Mouse (Mus musculus): Measurements from ENCODE around the gene Cops4. TPM values are rescaled to one million over a fixed set of nuclear protein-coding genes. Genes with fewer than 3 reads are reported as not detected.

Gene Cops4
- 76.6 and 83.9 TPM in 2 replicates for polyA plus RNA-seq (2012; rRNA removed)

DNA sequence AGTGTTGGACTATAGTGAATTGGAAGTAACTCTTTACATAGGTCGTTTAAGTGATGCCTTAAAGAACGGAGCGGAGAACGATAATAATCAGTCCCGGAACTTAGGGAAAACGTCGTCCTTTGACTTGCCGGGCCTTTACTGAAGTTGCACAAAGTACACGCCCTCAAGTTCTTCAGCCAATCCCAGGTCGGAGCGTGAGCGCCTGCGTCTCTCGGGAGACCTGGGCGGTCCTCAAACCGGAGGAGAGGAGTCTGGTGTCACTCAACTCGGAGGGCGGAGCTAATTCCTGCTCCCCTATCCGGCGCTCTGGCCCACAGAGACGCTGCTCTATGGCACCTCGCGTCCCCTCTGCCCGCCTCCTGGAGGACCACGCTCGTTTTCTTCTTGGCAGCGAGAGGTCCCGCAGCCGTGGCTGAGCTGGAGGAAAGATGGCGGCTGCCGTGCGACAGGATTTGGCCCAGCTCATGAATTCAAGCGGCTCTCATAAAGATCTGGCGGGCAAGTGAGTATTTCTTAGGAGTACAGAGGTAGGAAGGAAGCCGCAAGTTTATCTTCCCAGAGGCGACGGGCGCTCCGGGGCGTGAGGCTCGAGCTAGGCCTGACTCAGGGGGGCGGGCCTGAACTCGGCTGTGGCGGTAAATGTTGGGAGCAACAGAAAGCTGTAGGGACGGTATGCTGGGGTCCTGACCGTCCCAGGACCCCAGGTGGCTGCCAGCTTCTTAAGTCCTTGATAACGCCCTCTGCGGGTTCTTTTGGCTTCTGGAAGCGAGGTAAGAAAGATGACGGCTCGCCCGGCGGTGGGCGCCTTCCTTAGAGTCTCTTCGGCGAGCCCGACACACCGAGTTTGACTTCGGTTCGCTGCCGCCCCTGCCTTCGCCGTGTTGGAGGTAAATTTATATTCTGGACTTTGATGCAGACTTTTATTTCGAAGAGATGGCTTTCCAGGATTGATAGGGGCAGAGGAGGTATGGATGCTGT, at the start of gene Cops4:
TSS of gene Cops4 (plus strand) at position 261 of the 978 bp plus-strand sequence.
- peak; percentile 98 to 99 for DNase-seq (ENCODE audit: extremely low spot score in 1 of 2, low spot score in 1 of 2)

DNA sequence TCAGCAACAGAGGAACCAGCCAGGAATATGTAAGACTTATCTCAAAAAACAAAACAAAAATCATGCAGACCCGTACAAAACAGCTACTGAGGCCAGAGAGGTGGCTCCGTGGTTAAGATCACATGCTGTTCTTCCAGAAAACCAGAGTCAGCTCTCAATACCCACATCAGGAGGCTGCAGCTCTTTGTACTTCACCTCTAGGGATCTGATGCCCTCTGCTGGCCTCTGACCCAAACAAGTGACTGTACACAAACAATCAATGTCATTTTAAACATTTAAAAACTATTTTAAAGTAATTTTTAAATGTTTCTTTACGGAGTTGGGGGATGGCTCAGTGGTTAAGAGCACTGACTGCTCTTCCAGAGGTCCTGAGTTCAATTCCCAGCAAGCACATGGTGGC, 41.8 kb upstream of the Cops4 start:
- no peak for DNase-seq (ENCODE audit: extremely low spot score in 1 of 2, low spot score in 1 of 2)

DNA sequence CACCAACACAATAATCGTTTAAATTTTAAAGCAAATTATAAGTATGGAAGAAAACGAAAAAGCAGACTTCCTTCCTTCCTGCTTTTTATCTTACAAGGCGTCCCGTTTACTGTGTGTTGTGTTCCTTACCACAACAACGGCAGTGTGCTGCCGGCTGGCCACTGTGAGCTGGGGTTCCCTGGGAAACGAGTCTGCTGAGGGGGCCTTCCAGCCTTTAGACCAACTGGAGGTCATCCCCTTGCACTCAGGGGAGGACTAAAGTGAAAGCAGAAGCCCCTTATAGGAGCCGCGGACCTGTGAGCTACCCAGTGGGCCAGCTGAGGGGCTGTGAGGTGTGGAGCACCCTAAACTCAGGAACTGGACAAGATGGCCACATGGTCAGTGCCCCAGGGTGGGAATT, 40.5 kb upstream of the Cops4 start:
- DNase-seq (ENCODE audit: extremely low spot score in 1 of 2, low spot score in 1 of 2): no peak

DNA sequence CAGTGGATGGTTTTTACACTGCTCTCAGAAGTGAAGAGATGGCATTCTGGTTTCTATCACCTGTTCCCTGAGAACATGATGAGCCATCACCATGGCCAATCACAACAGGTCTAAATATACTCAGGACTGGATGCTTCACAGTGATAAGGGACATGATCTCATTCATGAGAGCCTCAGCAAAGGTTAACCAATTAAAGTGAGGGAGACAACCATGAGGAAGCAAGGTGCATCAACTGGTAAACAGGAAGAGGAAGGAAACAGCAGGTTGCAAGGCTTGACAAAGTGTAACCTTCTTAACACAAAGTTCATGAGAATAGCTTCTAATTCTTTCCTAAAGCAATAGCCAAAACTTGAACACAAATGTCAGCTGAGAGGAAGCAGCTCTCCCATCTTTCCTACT, 34.5 kb upstream of the Cops4 start:
- DNase-seq (ENCODE audit: extremely low spot score in 1 of 2, low spot score in 1 of 2): no peak

DNA sequence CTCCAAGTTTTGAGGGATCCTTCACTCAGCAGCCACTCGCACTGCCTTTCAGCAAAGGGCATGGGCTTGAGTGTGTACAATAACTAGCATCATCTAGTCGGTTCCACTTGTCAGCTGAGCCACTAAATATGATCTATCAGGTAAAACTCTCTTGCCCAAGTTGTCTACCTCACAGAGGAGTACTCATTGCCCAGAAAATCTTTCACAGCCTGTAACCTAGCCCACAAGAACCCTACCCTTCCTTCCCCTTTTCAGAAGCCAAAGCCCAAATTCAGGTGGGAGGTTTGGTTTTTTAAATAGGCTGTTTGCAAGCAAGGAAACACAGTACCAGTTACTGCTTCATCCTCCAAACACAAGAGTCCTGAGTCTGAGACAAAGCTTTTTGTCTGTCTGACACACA, 31.0 kb upstream of the Cops4 start:
- DNase-seq (ENCODE audit: extremely low spot score in 1 of 2, low spot score in 1 of 2): no peak

DNA sequence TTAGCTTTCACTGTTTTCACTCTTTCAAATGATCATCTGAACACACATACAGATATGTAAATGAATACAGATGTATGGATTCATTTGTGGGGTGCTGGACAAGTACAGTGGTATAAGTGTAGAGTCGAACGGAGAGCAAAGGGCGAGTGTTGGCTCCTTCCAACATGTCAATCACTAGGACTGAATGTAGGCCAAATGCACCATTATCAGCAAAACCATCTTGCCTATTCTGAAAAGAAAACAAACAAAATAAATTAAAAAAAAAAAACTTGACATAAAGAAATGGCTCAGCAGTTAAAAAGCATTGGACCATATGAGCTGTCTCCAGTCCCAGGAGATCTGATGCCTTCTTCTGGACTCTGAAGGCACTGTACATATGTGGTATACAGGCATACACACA, 29.9 kb upstream of the Cops4 start:
- DNase-seq (ENCODE audit: extremely low spot score in 1 of 2, low spot score in 1 of 2): no peak

DNA sequence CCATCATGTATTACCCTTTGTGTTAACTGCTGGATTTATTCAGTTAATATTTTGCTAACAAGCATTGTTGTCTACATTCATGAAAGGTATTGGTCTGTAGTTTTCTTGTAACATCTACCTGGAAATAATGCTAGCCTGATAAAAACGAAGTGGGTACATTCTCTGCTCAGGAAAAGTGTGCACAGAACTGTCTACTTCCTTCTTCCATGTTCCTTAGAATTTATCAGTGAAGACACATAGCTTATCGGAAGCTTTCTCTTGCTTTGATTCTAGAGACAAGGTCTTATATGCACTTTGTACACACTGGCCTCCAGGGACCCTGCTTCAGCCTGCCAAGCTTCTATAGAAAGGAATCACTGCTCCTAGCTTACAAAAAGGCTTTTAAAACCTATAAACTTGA, 28.8 kb upstream of the Cops4 start:
- DNase-seq (ENCODE audit: extremely low spot score in 1 of 2, low spot score in 1 of 2): no peak

DNA sequence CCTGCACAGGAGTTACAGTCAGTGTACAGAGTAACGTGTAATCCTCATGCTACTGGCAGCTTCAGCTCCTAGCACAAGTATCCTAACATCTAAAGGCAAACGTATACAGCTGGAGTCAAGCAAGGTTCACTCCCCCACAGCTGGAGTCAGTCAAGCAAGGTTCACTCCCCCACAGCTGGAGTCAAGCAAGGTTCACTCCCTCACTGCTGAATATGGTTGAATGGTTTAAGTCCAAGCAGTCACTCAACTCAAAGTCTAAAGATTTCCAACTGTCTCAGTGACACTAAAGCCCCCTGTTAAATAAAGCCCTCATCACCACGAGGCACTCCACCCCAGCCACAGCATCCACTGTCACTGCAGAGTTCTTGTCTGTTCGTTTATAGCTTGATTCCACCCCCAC, 26.4 kb upstream of the Cops4 start:
- no peak for DNase-seq (ENCODE audit: extremely low spot score in 1 of 2, low spot score in 1 of 2)

DNA sequence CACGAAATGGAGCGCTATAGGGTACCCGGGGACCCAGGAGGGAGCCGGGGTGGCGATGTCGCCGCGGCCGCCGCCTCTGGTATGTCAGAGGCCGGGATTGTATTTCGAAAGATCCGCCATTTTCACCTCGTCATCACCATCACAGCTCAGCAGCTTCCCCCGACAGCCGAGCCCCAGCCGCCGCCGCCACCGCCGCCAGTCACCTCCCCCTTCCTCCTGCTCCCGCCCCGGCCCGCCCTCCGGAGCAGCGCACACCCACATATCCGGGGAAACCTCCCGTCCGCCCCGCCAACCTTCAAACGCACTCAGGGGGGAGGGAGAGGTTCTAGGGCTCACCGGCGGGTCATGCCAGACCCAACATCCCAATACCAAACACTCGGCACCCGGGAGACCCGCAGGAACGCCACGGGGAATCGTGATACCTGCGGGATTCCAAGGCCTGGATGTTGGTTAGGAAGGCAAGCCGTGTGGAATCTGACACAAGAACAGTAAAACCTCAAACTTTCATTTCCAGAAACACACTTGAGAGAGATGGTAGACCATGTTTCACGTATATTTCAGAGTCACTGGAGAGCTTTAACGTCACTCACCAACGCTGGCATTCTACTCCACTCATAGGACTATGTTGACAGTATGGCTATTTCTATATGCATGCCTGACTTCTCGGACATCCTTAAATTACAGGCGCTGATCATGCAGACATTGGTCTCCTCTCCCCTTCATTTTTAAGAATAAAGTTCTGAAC, 19.5 kb upstream of the Cops4 start:
- peak; percentile 27 to 75 for DNase-seq (ENCODE audit: extremely low spot score in 1 of 2, low spot score in 1 of 2)

DNA sequence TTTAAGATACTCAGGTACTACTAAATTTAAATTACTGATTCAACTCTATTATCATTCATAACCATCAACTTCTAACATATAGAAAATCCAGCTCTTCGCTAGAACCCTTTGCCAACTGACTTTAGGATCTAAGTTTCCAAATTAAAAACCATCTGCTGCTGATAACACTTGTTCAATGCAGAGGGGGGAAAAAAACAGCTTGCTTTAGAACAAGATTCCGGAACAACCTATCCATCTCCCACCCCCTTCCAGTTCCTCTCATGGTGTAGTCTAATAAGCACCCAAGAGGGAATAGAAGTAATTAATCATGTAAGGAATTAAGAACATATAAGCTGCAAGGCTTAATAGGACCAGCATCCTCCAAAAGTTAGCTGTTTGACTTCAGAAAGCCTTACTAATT, 18.9 kb upstream of the Cops4 start:
- peak in 1 of 2 experiments; percentile 4 for DNase-seq (ENCODE audit: extremely low spot score in 1 of 2, low spot score in 1 of 2)

DNA sequence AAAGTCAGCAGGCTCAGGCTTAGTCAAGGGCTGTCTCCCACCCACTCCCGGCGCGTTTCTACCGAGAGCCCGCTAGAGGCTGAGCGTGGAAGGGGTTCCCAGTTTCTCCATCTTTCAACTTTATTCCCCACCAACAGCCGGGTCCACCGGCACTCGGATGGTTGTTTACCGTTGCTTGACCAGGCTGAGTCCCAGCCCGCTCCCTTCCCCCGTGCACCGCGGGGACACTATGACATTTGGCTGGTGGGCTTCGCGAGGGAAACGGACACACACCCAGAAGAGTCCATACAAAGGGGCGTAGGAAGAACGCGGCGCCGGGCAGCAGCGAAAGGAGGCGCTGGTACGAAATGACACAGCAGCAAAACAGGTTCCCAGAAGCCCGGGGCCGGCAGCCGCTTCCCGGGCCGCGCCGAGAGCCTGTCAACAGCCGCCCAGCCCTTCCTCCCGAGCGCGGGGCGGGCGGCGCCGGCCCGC, 18.2 kb upstream of the Cops4 start:
- peak in 1 of 2 experiments; percentile 70 for DNase-seq (ENCODE audit: extremely low spot score in 1 of 2, low spot score in 1 of 2)

DNA sequence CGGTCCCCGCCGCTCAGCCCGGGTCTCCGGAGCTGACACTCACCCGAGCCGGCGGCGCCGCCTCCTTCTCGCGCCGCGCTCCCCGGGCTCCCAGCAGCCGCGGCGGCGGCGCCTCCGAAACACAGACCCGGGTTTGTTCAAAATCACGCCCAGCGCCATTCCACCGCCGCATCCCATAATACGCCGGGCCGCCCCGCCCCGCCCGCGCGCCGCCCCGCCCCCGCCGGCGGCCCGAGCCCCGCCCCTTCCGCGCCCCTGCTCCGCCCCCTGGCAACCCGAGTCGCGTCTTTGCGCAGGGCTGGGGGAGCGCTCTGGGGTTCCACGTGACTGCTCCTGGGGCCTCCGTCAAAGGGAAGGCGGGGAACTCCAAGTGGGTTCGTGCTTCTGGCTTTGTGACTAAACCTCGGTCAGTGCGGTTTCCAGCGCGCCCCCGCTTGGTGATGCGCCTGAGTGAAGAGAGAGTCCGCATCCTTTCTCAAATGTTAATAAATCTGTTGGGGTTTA, 17.6 kb upstream of the Cops4 start, which contains the start of gene Lin54:
TSS of gene Lin54 (minus strand) at position 182 of the 504 bp plus-strand sequence.
- peak; percentile 80 to 91 for DNase-seq (ENCODE audit: extremely low spot score in 1 of 2, low spot score in 1 of 2)

DNA sequence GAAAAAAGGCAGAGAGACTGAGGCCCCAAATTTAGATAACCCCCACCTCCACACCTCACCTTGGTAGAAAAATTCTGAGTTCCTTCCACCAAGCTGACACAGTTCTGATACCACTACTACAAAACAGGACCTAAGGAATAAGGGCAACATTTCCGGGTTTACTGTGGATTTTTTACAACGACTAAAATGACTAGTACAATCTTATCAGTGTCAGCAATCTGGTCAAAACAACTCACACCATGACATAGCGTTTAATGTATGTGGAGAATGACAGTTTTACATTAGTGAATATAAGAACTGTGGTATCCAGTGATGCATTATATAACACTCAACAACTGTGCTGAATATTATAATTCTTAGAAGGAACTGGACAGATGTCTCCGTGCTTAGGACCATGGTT, 16.8 kb upstream of the Cops4 start:
- no peak for DNase-seq (ENCODE audit: extremely low spot score in 1 of 2, low spot score in 1 of 2)

DNA sequence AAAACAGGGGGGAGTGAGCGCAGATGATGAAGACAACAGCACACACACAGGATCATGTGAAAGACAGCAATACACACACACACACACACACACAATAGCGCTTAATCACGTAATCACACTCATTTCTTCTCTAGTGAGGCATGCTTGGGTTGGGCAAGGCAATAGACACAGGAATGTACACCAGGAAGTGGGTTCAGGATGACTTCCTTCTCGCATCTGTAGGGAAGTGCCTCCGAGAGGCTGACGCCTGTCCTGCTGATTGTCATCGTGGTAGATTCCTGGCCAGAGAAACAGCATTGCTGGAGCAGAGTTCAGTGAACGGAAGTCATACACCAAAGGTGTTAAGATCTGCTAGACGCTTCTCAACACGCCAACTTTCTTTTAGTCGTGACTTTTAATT, 8.9 kb upstream of the Cops4 start:
- DNase-seq (ENCODE audit: extremely low spot score in 1 of 2, low spot score in 1 of 2): no peak

DNA sequence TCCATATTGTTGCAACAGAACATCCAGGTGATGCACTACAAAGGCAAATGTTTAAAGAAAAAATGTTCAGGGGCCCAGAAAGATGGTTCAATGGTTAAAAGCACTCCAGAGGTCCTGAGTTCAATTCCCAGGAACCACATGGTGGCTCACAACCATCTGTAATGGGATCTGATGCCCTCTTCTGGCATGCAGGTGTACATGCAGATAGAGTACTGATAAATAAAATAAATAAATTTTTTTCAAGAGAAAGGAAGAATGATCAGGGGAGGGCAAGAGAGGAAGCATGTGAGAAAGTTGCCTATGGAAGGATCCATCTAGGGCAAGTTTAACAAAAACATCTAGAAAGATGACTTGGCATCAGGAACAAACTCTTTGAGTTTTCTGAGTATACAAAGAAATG, 5.5 kb upstream of the Cops4 start:
- DNase-seq (ENCODE audit: extremely low spot score in 1 of 2, low spot score in 1 of 2): no peak

DNA sequence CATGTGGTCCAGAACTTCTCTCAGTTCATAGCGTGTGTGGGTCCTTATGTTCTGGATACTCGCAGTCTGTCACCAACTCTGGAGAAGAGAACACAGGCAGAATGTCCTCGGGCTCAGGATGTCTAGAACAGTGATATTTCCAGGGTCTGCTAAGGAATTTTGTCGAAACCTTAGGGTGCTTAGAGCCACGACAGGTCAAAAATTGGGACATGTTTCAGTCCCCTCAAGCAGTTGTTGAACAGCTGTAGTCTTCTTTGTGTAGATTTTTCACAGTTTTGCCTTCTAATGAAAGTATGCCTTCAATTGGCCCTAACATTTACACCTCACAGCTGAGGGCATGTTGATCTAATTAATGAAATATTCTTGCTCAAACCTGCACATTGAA, 910 bp downstream of the Cops4 start:
- no peak for DNase-seq (ENCODE audit: extremely low spot score in 1 of 2, low spot score in 1 of 2)

DNA sequence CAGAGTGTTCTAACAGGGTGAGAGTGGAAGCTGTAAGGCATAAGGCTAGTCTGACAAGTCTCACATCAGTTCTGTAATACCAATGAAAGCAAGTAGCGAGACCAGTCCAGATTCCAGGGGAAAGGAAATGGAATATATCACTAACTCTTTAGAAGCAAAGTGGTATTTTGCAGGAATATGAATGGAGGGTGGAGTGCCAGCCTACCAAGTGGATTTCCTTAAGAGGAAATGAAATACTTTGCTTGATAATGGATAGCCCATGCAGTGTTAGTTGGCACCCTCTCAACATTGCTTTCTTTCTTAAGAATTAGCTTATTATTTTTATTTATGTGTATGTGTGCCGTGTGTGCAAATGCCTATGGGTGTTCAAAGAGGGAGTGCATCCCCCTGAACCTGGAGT, 2.1 kb downstream of the Cops4 start:
- DNase-seq (ENCODE audit: extremely low spot score in 1 of 2, low spot score in 1 of 2): no peak

DNA sequence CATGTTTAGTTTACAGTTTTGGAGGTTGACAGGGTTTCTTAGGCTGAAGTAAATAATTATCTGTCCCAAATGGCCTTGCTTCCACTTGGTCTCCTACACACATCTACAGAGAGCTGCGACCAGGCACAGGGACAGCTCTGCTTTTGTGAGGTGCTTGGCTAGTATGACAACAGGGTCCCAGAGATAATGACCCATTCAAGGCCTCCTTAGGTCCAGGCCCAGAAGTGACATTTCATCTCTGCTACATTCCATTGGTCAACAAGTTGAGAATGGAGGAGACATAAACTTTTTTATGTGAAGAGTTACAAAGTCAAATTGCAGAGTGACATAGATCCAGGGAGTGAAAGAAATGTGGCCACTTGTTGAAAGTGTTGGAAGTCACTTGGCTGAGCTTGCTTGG, 5.2 kb downstream of the Cops4 start:
- DNase-seq (ENCODE audit: extremely low spot score in 1 of 2, low spot score in 1 of 2): no peak

DNA sequence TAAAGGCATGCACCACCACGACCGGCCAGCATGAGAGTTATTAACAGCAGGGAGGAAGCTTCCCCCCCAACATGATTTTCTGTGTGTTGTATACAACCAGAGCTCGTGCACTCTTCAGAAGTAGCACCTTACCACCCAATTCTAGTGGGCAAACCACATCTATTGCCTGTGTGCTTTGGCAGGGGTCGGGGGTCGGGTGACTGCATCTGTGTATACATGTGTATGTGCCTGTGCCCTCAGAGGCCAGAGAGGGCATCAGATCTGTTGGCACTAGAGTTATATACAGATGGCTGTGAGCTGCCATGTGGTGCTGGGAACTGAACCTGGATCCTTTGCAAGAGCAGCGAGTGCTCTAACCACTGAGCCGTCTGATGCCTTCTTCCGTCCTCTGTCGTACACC, 6.8 kb downstream of the Cops4 start:
- no peak for DNase-seq (ENCODE audit: extremely low spot score in 1 of 2, low spot score in 1 of 2)

DNA sequence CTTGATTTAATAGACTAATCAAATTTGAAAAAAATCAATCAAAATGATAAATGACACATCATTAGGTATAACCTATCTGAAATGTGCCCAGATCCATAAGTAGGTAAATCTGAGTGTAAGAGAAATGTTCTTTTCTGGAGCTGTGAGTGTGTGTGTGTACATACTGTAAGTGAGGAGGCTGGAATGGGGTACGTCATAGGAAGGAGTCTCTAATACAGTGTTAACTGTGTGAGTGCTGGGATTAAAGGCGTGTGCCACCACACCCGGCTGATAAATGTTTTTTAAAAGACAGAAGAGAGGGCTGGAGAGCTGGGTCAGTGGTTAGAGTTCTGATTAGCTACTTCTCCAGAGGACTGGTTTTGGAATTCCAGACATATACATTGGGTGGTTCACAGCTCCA, 7.5 kb downstream of the Cops4 start:
- no peak for DNase-seq (ENCODE audit: extremely low spot score in 1 of 2, low spot score in 1 of 2)

DNA sequence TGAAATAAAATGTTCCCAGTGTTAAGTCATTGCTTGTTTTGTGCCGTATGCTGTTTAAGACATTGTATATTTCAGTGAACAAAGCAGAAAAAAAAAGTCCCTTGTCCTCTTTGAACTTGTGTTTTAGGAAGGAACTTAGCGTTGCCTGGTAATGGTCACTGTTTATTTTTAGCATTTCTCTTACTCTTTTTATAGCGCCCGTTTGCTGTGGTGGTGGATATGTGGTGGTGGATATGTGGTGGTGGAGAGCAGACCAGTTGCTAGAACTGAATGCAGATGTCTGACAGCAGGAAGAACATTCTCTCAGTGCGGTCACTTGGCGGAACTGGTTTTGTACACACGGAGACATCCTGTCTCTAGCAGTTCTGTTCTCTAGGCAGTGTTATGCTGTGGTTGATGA, 8.1 kb downstream of the Cops4 start:
- DNase-seq (ENCODE audit: extremely low spot score in 1 of 2, low spot score in 1 of 2): peak in 1 of 2 experiments; percentile 11

All from frontal cortex, adult 2 months (tissue).